Mouse (Mus musculus) limb, embryonic 10.5 days (tissue): ENCODE measurements around the gene Slc5a4b. TPM values are rescaled to one million over a fixed set of nuclear protein-coding genes. Genes with fewer than 3 reads are reported as not detected.
A peak's percentile ranks its signal among the peaks of the same experiment; 100 is the strongest.

Source experiments
- DNase-seq: peaks from one replicate; pipeline ENCODE4 v3.0.0-alpha.2; 2017; ENCODE audit warnings: low spot score
- H3K27ac ChIP-seq: fragments of 300-500 bp; sonication (generic); 2 replicates; pipeline ENCODE4 v1.5.1; 2016; ENCODE audit warnings: mild to moderate bottlenecking
- H3K27me3 ChIP-seq: fragments of 300-500 bp; sonication (generic); 2 replicates; pipeline ENCODE4 v1.6.1; 2016; ENCODE audit warnings: low read depth, mild to moderate bottlenecking; ENCODE audit not compliant: poor library complexity, severe bottlenecking
- H3K36me3 ChIP-seq: fragments of 300-500 bp; sonication (generic); 2 replicates; pipeline ENCODE4 v1.6.1; 2016; ENCODE audit warnings: mild to moderate bottlenecking, moderate library complexity
- H3K4me1 ChIP-seq: fragments of 300-500 bp; sonication (generic); 2 replicates; pipeline ENCODE4 v1.6.1; 2016
- H3K4me3 ChIP-seq: fragments of 300-500 bp; sonication (generic); 2 replicates; pipeline ENCODE4 v1.5.1; 2016; ENCODE audit warnings: mild to moderate bottlenecking, moderate library complexity
- H3K9me3 ChIP-seq: fragments of 300-500 bp; sonication (generic); replicated peaks from 2 replicates; pipeline ENCODE4 v1.6.1; 2016; ENCODE audit warnings: mild to moderate bottlenecking
- WGBS: fragments of 180-500 bp; shearing (Covaris S2); methylation state at CpG from one replicate; pipeline ENCODE4 v1.1.7; 2016; 5-methylcytosine and 5-hydroxymethylcytosine counted together
- polyA plus RNA-seq: library from polyadenylated mRNA; unstranded; fragments of >200 nt; fragmentation: Nextera tagmentation; extraction: Ambion mirVana; gene quantifications from 2 replicates; pipeline ENCODE4 v1.2.1, GENCODE M21; 2016

Slc5a4b gene
- polyA plus RNA-seq, 1 experiment from 2014 or later: not detected

- Histone ChIP-seq H3K4me3 (peak within 1 kb of the TSS; percentile 89), H3K36me3 (peaks cover 33% of the 10 kb centered on the region), H3K4me1 (peaks cover 16% of the 10 kb centered on the region), H3K27me3 (no peaks in the 10 kb centered on the region), H3K27ac (peak within 1 kb of the TSS; percentile 98), H3K9me3 (no peaks in the 10 kb centered on the region)
- WGBS: under 1% methylated on average over 57 of the region's 58 CpGs
- DNase-seq: peak; percentile 97
Observed at GRCm38 (mm10) chr10:76032402-76033118, 78.2 kb downstream of the Slc5a4b start, which contains the start of gene Zfp280b. TSS of gene Zfp280b (plus strand) at chr10:76032650.

GRCm38 (mm10) chr10:76031511-76032401, 79.0 kb downstream of the Slc5a4b start:
- H3K4me3 ChIP-seq: peak overlapping the region; percentile 89
- no peaks in the 10 kb centered on the region for H3K9me3 ChIP-seq
- peak overlapping the region; percentile 98 for H3K27ac ChIP-seq
- H3K27me3 ChIP-seq: no peaks in the 10 kb centered on the region
- peaks cover 25% of the 10 kb centered on the region for H3K36me3 ChIP-seq
- peaks cover 16% of the 10 kb centered on the region for H3K4me1 ChIP-seq
- no peak for DNase-seq
- WGBS: 52% methylated on average over 14 of the region's 14 CpGs

GRCm38 (mm10) chr10:76030496-76030895, 80.3 kb downstream of the Slc5a4b start:
- H3K27ac ChIP-seq: no peak overlapping the region
- H3K4me1 ChIP-seq: peaks cover 16% of the 10 kb centered on the region
- H3K27me3 ChIP-seq: no peaks in the 10 kb centered on the region
- no peak overlapping the region for H3K4me3 ChIP-seq
- DNase-seq: no peak
- H3K9me3 ChIP-seq: no peaks in the 10 kb centered on the region
- WGBS: 70% methylated on average over 5 of the region's 5 CpGs
- H3K36me3 ChIP-seq: peaks cover 15% of the 10 kb centered on the region

GRCm38 (mm10) chr10:76029276-76029675, 81.5 kb downstream of the Slc5a4b start:
- Histone ChIP-seq H3K9me3 (no peaks in the 10 kb centered on the region; the same call in 1 of the 2 replicates), H3K4me1 (peaks cover 16% of the 10 kb centered on the region), H3K27me3 (no peaks in the 10 kb centered on the region), H3K4me3 (no peak overlapping the region), H3K27ac (no peak overlapping the region), H3K36me3 (peaks cover 4% of the 10 kb centered on the region)
- WGBS: 65% methylated on average over 5 of the region's 5 CpGs
- DNase-seq: no peak

GRCm38 (mm10) chr10:76028396-76028795, 82.4 kb downstream of the Slc5a4b start:
- Histone ChIP-seq H3K36me3 (no peaks in the 10 kb centered on the region), H3K4me3 (no peak overlapping the region), H3K27ac (no peak overlapping the region), H3K4me1 (peaks cover 14% of the 10 kb centered on the region), H3K9me3 (no peaks in the 10 kb centered on the region; the same call in 1 of the 2 replicates), H3K27me3 (no peaks in the 10 kb centered on the region)
- WGBS: 75% methylated on average over 9 of the region's 9 CpGs
- DNase-seq: no peak

- Histone ChIP-seq H3K4me3 (no peak overlapping the region), H3K27me3 (no peaks in the 10 kb centered on the region), H3K27ac (no peak overlapping the region), H3K36me3 (no peaks in the 10 kb centered on the region), H3K9me3 (no peaks in the 10 kb centered on the region; the same call in 1 of the 2 replicates), H3K4me1 (peaks cover 10% of the 10 kb centered on the region)
- 19% methylated on average over 4 of the region's 4 CpGs for WGBS
- no peak for DNase-seq
Observed at GRCm38 (mm10) chr10:76028016-76028366, 82.8 kb downstream of the Slc5a4b start.

- Histone ChIP-seq H3K27me3 (no peaks in the 10 kb centered on the region), H3K27ac (no peak overlapping the region), H3K36me3 (no peaks in the 10 kb centered on the region), H3K9me3 (no peaks in the 10 kb centered on the region; the same call in 1 of the 2 replicates), H3K4me3 (no peak overlapping the region), H3K4me1 (peaks cover 9% of the 10 kb centered on the region)
- WGBS: 64% methylated on average over 12 of the region's 12 CpGs
- DNase-seq: no peak
Observed at GRCm38 (mm10) chr10:76027127-76028015, 83.4 kb downstream of the Slc5a4b start.

GRCm38 (mm10) chr10:76025470-76026190, 85.1 kb downstream of the Slc5a4b start:
- Histone ChIP-seq H3K27me3 (no peaks in the 10 kb centered on the region), H3K4me1 (peaks cover 9% of the 10 kb centered on the region), H3K4me3 (no peak overlapping the region), H3K9me3 (no peaks in the 10 kb centered on the region; the same call in 1 of the 2 replicates), H3K36me3 (no peaks in the 10 kb centered on the region), H3K27ac (no peak overlapping the region)
- WGBS: 90% methylated on average over 10 of the region's 10 CpGs
- no peak for DNase-seq

GRCm38 (mm10) chr10:76023921-76024320, 86.8 kb downstream of the Slc5a4b start:
- H3K9me3 ChIP-seq: no peaks in the 10 kb centered on the region; the same call in 1 of the 2 replicates
- H3K4me1 ChIP-seq: peaks cover 9% of the 10 kb centered on the region
- no peaks in the 10 kb centered on the region for H3K36me3 ChIP-seq
- WGBS: 92% methylated on average over 6 of the region's 6 CpGs
- no peak for DNase-seq
- H3K27me3 ChIP-seq: no peaks in the 10 kb centered on the region
- no peak overlapping the region for H3K4me3 ChIP-seq
- H3K27ac ChIP-seq: no peak overlapping the region

GRCm38 (mm10) chr10:76021728-76022127, 89.0 kb downstream of the Slc5a4b start:
- Histone ChIP-seq H3K36me3 (no peaks in the 10 kb centered on the region), H3K27ac (no peak overlapping the region), H3K27me3 (no peaks in the 10 kb centered on the region), H3K4me1 (no peaks in the 10 kb centered on the region), H3K4me3 (no peak overlapping the region), H3K9me3 (no peaks in the 10 kb centered on the region; the same call in 1 of the 2 replicates)
- no peak for DNase-seq
- 84% methylated on average over 3 of the region's 3 CpGs for WGBS

- 90% methylated on average over 3 of the region's 3 CpGs for WGBS
- Histone ChIP-seq H3K4me1 (no peaks in the 10 kb centered on the region), H3K9me3 (no peaks in the 10 kb centered on the region), H3K4me3 (no peak overlapping the region), H3K36me3 (no peaks in the 10 kb centered on the region), H3K27me3 (no peaks in the 10 kb centered on the region), H3K27ac (no peak overlapping the region)
- DNase-seq: no peak
Observed at GRCm38 (mm10) chr10:76016886-76017285, 93.9 kb downstream of the Slc5a4b start.

- WGBS: 84% methylated on average over 6 of the region's 6 CpGs
Observed at GRCm38 (mm10) chr10:76012922-76013321, 97.8 kb downstream of the Slc5a4b start.

More at GRCm38 (mm10) chr10:76012922-76013321, 97.8 kb downstream of the Slc5a4b start:
- H3K9me3 ChIP-seq: no peaks in the 10 kb centered on the region
- H3K36me3 ChIP-seq: no peaks in the 10 kb centered on the region
- no peak overlapping the region for H3K27ac ChIP-seq
- no peak overlapping the region for H3K4me3 ChIP-seq
- DNase-seq: no peak
- H3K4me1 ChIP-seq: no peaks in the 10 kb centered on the region
- H3K27me3 ChIP-seq: no peaks in the 10 kb centered on the region
